Mouse (Mus musculus) left cerebral cortex, postnatal 25 days (tissue): ENCODE data around the gene Gm21970. TPM values are rescaled to one million over a fixed set of nuclear protein-coding genes. Genes with fewer than 3 reads are reported as not detected.

Experiments
- DNase-seq, 2 experiments: peaks; one replicate each; pipeline ENCODE4 v3.0.0; 2022; ENCODE audit warnings: low spot score in 2 of 2, mixed read lengths in 1 of 2
- intact Hi-C: fragments of 180-260 bp; cut with DNase I; formaldehyde crosslinking; loops from one replicate; pipeline ENCODE4 v1.15.1; 2025
- total RNA-seq, 2 experiments: library from RNA; stranded (reverse); gene quantifications; 2 replicates each; pipeline ENCODE4 v1.2.3; 2021

Gm21970 gene
- total RNA-seq, 2 experiments from 2014 or later: not detected

- DNase-seq: peak in 1 of 2 experiments; percentile 51
- intact Hi-C loops: no loop called here
These were observed 4.3 kb downstream of the Gm21970 start for GRCm38 (mm10) chr16:91395633-91396392.

DNA sequence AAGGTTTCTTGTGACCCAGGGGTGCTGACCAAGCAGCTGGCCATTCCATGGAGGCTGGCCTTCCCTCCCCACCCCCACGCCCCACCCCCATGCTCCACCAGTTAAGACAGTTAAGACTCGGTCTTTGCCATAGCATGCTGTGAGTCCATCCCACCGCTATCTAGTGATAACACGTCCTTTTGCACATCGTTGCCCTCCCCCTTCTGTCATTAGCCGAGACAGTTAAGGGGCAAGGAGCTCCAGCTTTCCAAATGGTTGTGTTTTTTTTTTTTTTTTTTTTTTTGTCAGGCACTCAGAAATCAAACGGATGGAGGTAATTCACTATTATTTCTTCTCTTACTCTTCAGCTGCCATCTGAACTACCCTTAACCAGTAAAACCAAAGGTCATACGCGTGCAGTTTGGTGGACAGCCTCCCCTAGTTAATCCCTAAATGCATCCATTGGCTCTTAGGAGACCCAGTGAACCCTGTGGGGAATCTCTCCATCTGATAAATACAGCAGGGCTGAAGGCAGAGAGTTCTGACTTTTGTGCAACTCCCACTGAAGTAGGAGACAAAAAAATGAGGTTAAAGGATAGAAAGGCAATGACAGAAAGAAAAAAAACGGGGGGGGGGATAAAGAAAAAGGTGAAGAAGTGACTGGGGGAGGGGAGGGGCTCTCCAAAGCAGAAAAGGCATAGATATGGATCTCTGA lies 5.5 kb downstream of the Gm21970 start:
- intact Hi-C loops: no loop called here
- DNase-seq: no peak

DNA sequence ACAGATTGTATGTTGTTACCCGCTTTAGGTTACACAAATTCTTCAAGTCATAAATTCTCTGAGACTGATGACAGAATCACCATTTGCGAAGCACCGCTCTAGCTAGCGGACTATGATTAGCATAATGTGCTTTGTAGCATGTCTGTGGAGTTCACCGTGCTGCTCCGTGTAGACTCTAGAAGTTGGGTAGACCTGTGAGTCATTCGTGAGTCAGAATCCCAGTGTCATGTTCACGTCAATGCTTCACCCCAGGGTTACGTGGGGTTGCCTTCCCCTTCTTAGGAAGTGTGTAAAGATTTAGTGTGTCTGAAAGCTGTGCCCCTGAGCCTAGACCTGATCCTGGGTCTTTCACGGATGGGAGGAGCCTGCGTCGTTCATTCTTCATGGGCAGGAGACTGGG lies 6.5 kb downstream of the Gm21970 start:
- intact Hi-C loops: no loop called here
- no peak for DNase-seq

- DNase-seq: no peak
- intact Hi-C loops: no loop called here
These were observed 7.4 kb downstream of the Gm21970 start for GRCm38 (mm10) chr16:91398944-91399343.

DNA sequence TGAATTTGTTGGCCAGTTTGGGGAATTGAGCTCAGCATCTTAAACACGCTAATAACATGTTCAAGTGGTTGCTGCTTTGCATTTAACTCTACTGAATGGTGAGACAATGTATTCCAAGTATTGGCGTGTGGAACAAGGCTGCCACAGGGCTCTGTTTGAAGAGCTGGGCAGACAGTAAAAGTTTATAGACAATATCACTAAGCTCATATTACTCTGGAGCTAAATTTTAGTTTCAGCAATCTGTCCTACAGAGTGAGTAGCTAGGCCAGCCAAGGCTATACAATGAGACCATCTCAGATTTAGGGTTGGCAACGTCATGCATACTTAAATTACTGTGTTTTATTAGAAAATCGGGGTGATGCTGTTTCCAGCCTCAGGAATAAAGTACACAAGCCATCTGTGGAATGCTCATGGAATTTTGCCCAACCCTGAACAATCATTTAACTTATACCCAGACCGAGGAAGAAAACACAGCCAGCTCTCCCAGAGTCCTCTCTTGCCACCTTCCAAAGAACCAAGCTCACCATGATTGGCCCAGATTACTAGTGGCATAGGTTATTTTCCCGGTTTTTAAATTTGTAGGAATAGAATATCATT lies 10.1 kb downstream of the Gm21970 start:
- DNase-seq: no peak
- intact Hi-C loops: no loop called here

DNA sequence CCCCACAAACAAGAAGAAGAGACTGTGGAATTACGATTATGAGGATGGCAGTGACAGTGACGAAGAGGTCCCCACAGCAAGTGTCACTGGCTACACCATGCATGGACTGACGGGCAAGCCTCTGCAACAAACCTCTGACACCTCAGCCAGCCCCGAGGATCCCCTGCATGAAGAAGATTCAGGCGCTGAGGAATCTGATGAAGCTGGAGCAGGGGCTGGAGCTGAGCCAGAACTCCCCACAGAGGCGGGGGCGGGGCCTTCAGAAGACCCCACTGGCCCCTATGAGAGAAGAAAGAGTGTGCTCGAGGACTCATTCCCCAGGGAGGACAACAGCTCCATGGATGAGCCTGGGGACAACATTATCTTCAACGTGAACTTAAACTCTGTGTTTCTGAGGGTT lies 12.3 kb downstream of the Gm21970 start:
- intact Hi-C loops: no loop called here
- DNase-seq: no peak

GRCm38 (mm10) chr16:91404187-91404586 lies 12.7 kb downstream of the Gm21970 start:
- DNase-seq: no peak
- intact Hi-C loops: no loop called here

GRCm38 (mm10) chr16:91404828-91405577 lies 13.5 kb downstream of the Gm21970 start:
- intact Hi-C loops: loop anchor here (5.0 kb wide), 1 partner anchor 787 kb away; no protein-coding TSS in a partner anchor
- DNase-seq: no peak

GRCm38 (mm10) chr16:91405640-91406584 lies 14.4 kb downstream of the Gm21970 start, which contains the start of gene Il10rb:
Gene Il10rb, plus strand, starts transcription at chr16:91406164.
- intact Hi-C loops: loop anchor here (2.0 to 5.0 kb wide), 2 partner anchors 79 to 786 kb away; partner anchors contain the start of gene Ifnar1
- peak; percentile 22 to 32 for DNase-seq

GRCm38 (mm10) chr16:91406585-91407220 lies 15.2 kb downstream of the Gm21970 start:
- intact Hi-C loops: loop anchor here (2.0 to 5.0 kb wide), 2 partner anchors 78 to 786 kb away; partner anchors contain the start of gene Ifnar1
- DNase-seq: peak; percentile 19 to 20

DNA sequence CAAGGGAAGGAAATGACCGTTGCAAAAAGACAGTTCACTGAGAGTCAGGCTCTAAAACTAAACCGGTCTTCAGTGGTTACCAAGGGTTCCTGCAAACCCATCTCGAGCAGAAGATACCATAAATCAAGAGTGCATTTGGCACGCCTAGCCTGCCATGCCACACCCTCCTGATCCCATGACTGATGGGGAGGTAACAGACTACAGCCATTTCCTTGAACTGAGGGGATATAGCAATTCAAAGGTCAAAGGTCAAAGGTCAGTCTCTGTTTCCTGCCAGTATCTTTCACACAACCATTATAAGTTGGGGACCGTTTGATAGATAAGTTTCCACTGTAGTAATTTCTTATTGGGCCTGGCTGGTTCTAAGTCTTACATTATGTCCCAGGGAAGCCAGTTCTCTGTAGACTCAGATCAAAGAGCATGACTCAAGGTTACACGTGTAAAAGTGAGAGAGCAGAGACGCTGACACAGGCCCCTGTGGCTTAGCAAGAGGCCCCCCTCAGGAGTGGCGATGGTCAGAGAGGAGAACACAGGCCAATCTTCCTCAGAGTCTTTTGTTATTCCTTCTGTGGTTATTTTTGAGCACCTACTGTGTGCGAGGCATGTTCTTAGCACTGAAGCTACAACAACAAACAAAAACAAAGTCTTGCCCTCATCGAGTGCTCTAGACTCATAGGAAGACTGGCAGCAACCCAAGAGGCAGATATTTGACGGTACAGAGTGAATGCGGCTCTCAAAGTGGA lies 21.8 kb downstream of the Gm21970 start:
- intact Hi-C loops: no loop called here
- DNase-seq: no peak

- intact Hi-C loops: no loop called here
- DNase-seq: peak in 1 of 2 experiments; percentile 29
These were observed 24.1 kb downstream of the Gm21970 start for GRCm38 (mm10) chr16:91415391-91416189.

- DNase-seq: no peak
- intact Hi-C loops: no loop called here
These were observed 24.8 kb downstream of the Gm21970 start for GRCm38 (mm10) chr16:91416357-91416756.

DNA sequence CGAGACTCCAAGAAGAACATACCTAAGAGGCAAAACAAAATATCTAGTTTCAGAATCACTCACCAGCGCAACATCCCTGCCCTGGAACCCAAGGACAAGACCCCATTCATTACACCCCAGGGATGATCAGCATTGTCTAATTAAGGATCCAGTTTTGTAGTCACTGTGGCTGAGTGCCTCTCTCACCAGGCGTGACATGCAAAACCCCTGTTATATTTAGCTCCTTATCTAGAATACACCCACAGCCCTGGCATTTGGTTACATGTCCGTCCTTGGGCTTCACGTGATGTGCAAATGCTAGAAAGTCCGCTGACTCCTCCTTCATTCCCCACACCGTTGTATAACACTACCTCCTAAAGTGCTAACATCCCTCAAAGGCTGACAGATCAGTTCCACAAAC lies 25.4 kb downstream of the Gm21970 start:
- intact Hi-C loops: no loop called here
- DNase-seq: no peak

- intact Hi-C loops: no loop called here
- DNase-seq: no peak
These were observed 27.0 kb downstream of the Gm21970 start for GRCm38 (mm10) chr16:91418531-91418930.

- DNase-seq: no peak
These were observed 34.3 kb downstream of the Gm21970 start for GRCm38 (mm10) chr16:91425816-91426215.

DNA sequence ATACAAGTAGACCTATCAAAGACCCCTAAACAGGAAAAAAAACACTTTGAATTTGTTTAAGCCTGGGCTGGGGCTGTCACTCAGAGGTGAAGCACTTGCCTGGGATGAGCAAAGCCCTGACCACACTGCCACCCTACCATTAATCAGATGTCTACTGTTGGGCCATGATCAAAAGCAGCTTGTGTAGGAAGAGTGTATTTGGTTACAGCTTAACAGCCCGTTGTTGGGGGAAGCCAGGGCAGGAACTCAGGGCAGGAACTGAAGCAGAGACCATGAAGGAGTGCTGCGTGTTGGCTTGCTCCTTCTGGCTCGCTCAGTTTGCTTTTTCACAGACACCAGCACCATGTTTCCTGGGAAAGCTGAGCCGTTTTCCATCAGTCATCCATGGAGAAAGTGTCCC lies 35.1 kb downstream of the Gm21970 start:
- intact Hi-C loops: no loop called here
- no peak for DNase-seq

More at GRCm38 (mm10) chr16:91425816-91426215, 34.3 kb downstream of the Gm21970 start:
- intact Hi-C loops: no loop called here
